Mouse (Mus musculus) forebrain, embryonic 13.5 days (tissue): ENCODE data around the gene Nfam1. TPM values are rescaled to one million over a fixed set of nuclear protein-coding genes. Genes with fewer than 3 reads are reported as not detected.

ENCODE experiments used
- ATAC-seq: fragments of 200-750 bp; cut with Nextera tagmentation; 2 replicates; pipeline ENCODE4 v1.8.0; 2017
- H3K27ac ChIP-seq: fragments of 300-500 bp; sonication (generic); 2 replicates; pipeline ENCODE4 v1.5.1; 2015; ENCODE audit warnings: inconsistent platforms, mild to moderate bottlenecking, moderate library complexity
- H3K27me3 ChIP-seq: fragments of 300-500 bp; sonication (generic); 2 replicates; pipeline ENCODE4 v1.6.1; 2015; ENCODE audit warnings: mild to moderate bottlenecking, inconsistent platforms
- H3K36me3 ChIP-seq: fragments of 300-500 bp; sonication (generic); 2 replicates; pipeline ENCODE4 v1.6.1; 2015; ENCODE audit warnings: mild to moderate bottlenecking, inconsistent platforms; ENCODE audit not compliant: poor library complexity, severe bottlenecking
- H3K4me1 ChIP-seq: fragments of 300-500 bp; sonication (generic); 2 replicates; pipeline ENCODE4 v1.6.1; 2015; ENCODE audit warnings: inconsistent platforms
- H3K4me2 ChIP-seq: fragments of 300-500 bp; sonication (generic); 2 replicates; pipeline ENCODE4 v1.6.1; 2015; ENCODE audit warnings: inconsistent platforms, mild to moderate bottlenecking, moderate library complexity
- H3K4me3 ChIP-seq: fragments of 300-500 bp; sonication (generic); 2 replicates; pipeline ENCODE4 v1.5.1; 2015; ENCODE audit warnings: mild to moderate bottlenecking, inconsistent platforms
- H3K9ac ChIP-seq: fragments of 300-500 bp; sonication (generic); 2 replicates; pipeline ENCODE4 v1.6.1; 2015; ENCODE audit warnings: mild to moderate bottlenecking, inconsistent platforms
- H3K9me3 ChIP-seq: fragments of 300-500 bp; sonication (generic); replicated peaks from 2 replicates; pipeline ENCODE4 v1.6.1; 2016; ENCODE audit warnings: inconsistent platforms
- WGBS: fragments of 180-500 bp; shearing (Covaris S2); methylation state at CpG from one replicate; pipeline ENCODE4 v1.1.7; 2015; 5-methylcytosine and 5-hydroxymethylcytosine counted together
- polyA plus RNA-seq: library from polyadenylated mRNA; unstranded; fragments of >200 nt; fragmentation: Nextera tagmentation; extraction: Ambion mirVana; gene quantifications from 2 replicates; pipeline ENCODE4 v1.2.1, GENCODE M21; 2015

The Nfam1 gene
- polyA plus RNA-seq, 1 experiment from 2014 or later, result 1.5 TPM

DNA sequence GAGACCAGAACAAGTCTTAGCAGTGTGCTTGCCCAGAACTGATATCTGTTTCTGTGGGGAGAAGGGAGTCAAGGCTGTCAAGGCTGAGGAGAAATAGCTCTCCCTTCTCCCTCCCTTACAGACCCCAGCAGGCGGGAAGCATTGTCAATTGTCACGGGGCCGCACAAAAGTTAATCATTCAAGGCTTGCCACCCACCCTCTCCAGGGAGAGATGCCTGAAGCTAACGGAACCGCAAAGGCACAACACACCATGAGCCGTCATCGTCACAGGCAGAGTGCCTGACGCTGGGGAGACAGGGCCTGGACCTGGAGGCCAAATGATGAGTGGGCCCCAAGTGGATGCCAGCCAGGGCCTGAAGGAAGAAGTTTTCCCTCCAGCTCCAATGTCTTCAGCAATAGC, 22.7 kb downstream of the Nfam1 start:
- no peaks in the 10 kb centered on the region for H3K36me3 ChIP-seq
- peaks cover 39% of the 10 kb centered on the region for H3K4me1 ChIP-seq
- 2% methylated on average over 8 of the region's 8 CpGs for WGBS
- peak overlapping the region; percentile 47 for H3K4me2 ChIP-seq
- H3K9ac ChIP-seq, result 0 out of 2 replicates have a peak overlapping the region, but pooled peaks have one; percentile 46
- H3K4me3 ChIP-seq, result no peak overlapping the region
- no peaks in the 10 kb centered on the region for H3K9me3 ChIP-seq
- peaks cover 64% of the 10 kb centered on the region for H3K27me3 ChIP-seq
- no peak overlapping the region for H3K27ac ChIP-seq
- no peak for ATAC-seq

GRCm38 (mm10) chr15:83009532-83009931, 23.6 kb downstream of the Nfam1 start:
- whole genome bisulfite sequencing, result 90% methylated on average over 6 of the region's 6 CpGs
- H3K9ac ChIP-seq, result no peak overlapping the region
- ATAC-seq, result no peak
- H3K4me3 ChIP-seq, result no peak overlapping the region
- no peak overlapping the region for H3K4me2 ChIP-seq
- H3K4me1 ChIP-seq, result peaks cover 39% of the 10 kb centered on the region
- H3K27me3 ChIP-seq, result peaks cover 55% of the 10 kb centered on the region
- no peaks in the 10 kb centered on the region for H3K36me3 ChIP-seq
- H3K27ac ChIP-seq, result no peak overlapping the region
- no peaks in the 10 kb centered on the region for H3K9me3 ChIP-seq

DNA sequence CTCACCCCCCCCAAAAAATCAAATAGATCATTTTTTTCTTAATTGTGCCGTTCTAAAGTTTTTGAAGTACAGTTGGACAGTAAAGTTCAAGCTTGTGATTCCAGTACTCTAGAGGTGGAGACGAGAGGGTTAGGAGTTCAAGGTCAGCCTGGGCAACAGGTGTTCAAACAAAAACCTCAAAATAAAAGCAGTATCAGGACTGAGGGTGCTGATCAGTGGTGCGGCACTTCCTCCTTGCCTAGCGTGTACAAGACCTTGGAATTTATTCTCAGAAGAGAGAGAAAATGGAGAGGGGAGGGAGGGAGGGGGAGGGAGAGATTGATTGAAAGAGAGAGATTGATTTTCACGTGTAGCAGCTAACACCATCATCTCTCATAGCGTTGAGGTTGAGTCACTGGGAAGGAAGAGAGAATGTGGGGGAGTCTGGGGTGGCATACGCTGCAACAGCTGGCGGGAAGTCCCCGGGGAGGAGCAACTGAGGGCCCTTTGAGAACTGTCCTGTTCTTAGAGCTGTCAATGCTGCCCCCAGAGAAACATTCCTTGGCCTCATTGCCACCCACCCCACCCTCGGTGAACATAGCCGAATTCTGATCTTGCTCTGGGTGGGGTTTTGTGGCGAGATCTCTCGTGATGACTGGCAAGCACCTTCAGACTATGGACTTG, 24.2 kb downstream of the Nfam1 start:
- Histone ChIP-seq H3K4me3 (no peak overlapping the region), H3K9me3 (no peaks in the 10 kb centered on the region), H3K27ac (peak overlapping the region; percentile 3; the same call in 1 of the 2 replicates), H3K9ac (no peak overlapping the region), H3K4me1 (peaks cover 38% of the 10 kb centered on the region), H3K27me3 (peaks cover 49% of the 10 kb centered on the region), H3K4me2 (no peak overlapping the region), H3K36me3 (no peaks in the 10 kb centered on the region)
- no peak for ATAC-seq
- 75% methylated on average over 13 of the region's 13 CpGs for WGBS

DNA sequence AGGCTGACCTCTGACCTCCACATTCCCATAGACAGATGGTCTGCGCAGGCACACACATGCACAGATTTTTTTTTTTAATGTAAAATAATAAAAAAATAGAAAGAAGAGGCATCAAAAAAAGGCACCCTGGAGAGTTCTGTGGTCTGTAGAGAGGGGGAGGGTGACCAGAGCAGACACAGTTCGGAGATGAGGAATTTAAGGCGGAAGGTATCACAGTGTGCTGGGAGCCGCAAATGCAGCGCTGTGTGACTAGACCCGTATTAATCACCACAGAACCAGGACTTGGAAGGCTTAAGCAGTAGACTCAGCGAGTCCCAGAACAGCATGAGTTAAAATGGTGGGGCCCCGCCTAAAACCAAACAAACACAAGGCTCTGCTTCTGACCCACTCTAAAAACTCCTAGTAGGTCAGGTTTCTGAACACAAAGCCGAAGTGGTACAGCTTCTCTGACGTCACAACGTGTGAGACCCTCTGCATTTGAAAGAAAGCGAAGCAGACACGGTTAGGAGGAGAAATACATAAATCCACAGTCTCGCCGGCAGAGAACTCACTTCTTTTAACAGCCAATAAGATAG, 25.7 kb downstream of the Nfam1 start:
- WGBS, result 56% methylated on average over 15 of the region's 15 CpGs
- no peak overlapping the region for H3K4me2 ChIP-seq
- H3K27me3 ChIP-seq, result peaks cover 34% of the 10 kb centered on the region
- no peaks in the 10 kb centered on the region for H3K9me3 ChIP-seq
- H3K27ac ChIP-seq, result no peak overlapping the region
- H3K36me3 ChIP-seq, result no peaks in the 10 kb centered on the region
- H3K4me3 ChIP-seq, result no peak overlapping the region
- ATAC-seq, result no peak
- H3K9ac ChIP-seq, result no peak overlapping the region
- peaks cover 45% of the 10 kb centered on the region for H3K4me1 ChIP-seq

DNA sequence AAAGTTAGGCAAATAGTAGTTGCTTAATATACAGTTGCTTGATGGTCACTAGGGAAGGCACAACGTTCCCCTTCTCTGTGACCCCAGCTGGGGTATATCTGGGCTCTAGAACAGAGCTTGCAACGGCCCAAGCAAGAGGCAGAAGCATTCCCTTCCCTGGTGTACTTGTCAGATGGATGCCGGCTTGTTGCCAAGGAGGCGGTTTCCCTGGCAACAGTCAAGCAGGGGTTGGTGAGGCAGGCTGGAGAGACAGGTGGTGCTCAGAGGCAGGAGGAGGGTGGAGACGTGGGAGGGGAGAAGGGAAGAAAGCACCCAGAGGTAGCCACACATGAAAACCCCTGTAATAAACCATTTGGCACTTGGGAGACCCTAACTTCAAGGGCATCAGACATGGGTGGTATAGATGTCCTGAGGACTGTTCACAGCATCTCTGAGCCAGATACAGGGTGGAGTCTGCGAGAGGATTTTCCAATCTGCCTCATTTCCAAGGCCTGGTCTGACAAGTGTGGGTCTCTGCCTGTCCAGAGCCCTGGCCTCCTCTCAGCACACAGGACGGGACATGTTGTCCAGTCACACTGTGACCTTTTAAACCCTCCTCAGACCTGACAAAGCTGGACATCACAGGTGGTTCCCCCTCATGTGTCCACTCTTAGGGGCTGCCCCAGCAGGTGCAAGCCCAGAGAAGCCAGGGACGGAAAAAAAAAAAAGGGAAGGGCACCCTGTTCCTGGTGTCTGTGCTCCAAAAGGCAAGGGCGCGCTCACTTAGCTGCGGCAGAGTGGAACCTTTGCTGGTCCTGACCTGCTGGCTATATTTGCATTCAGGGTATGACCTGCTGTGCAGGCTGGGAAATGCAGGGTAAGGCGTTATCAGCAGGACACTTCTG, 30.2 kb downstream of the Nfam1 start:
- Histone ChIP-seq H3K27me3 (peaks cover 26% of the 10 kb centered on the region), H3K4me1 (peaks cover 41% of the 10 kb centered on the region), H3K36me3 (no peaks in the 10 kb centered on the region), H3K4me3 (no peak overlapping the region), H3K27ac (peak overlapping the region; percentile 78), H3K9me3 (no peaks in the 10 kb centered on the region), H3K9ac (peak overlapping the region; percentile 38; the same call in 1 of the 2 replicates), H3K4me2 (peak overlapping the region; percentile 30; the same call in 1 of the 2 replicates)
- 31% methylated on average over 12 of the region's 12 CpGs for WGBS
- ATAC-seq, result peak; percentile 91

DNA sequence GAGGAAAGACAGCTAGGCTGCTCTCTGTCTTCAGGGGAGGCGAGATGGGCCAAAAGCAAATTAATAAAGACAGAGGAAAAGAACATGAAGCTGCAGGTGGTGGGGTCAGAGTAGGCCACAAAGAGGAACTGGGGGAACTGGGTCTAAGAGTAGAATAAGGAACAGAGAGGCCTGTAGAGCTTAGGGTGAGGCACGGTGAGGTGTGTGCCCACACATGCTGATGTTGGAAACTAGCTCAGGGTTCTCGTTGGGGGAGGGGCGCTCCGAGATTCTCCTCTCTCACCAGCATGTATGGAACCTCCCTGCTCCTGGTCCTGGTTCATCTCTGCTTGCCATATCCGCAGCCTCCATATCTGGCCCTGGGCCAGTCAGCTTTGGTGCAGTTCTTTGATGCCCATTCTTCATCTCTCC, 34.3 kb downstream of the Nfam1 start:
- Histone ChIP-seq H3K27ac (no peak overlapping the region), H3K4me2 (no peak overlapping the region), H3K4me1 (peaks cover 78% of the 10 kb centered on the region), H3K36me3 (no peaks in the 10 kb centered on the region), H3K4me3 (no peak overlapping the region), H3K9me3 (no peaks in the 10 kb centered on the region), H3K27me3 (peaks cover 11% of the 10 kb centered on the region; the same call in 1 of the 2 replicates), H3K9ac (no peak overlapping the region)
- ATAC-seq, result no peak
- WGBS, result 83% methylated on average over 6 of the region's 6 CpGs

GRCm38 (mm10) chr15:82996431-82996830, 36.7 kb downstream of the Nfam1 start:
- Histone ChIP-seq H3K9ac (no peak overlapping the region), H3K27ac (peak overlapping the region; percentile 60; the same call in 1 of the 2 replicates), H3K27me3 (peaks cover 11% of the 10 kb centered on the region; the same call in 1 of the 2 replicates), H3K4me2 (no peak overlapping the region), H3K4me1 (peaks cover 66% of the 10 kb centered on the region), H3K36me3 (no peaks in the 10 kb centered on the region), H3K9me3 (no peaks in the 10 kb centered on the region), H3K4me3 (no peak overlapping the region)
- ATAC-seq, result no peak

DNA sequence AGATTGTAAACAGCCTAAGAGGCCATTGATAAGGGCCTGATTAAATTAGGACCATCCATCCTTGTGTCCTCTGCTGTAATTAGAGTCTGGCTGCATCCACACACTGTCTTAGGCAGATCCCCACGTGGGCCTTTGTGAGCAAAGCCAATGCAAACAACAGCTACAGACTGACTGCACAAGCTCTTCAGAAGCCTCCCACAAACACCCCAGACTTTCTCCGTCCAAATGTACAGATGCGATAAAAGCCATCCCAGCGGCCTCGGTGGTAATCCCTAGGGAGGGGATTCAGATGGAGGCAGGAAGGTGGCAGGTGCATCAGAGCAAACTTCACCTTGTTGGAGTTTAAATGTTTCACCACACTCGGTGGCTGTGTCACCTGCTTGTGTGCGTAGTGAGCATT, 37.9 kb downstream of the Nfam1 start:
- H3K27ac ChIP-seq, result peak overlapping the region; percentile 60; the same call in 1 of the 2 replicates
- H3K4me1 ChIP-seq, result peaks cover 70% of the 10 kb centered on the region
- peak; percentile 23; the same call in 1 of the 2 replicates for ATAC-seq
- no peaks in the 10 kb centered on the region for H3K9me3 ChIP-seq
- H3K4me2 ChIP-seq, result no peak overlapping the region
- H3K9ac ChIP-seq, result no peak overlapping the region
- H3K4me3 ChIP-seq, result no peak overlapping the region
- H3K36me3 ChIP-seq, result no peaks in the 10 kb centered on the region
- 36% methylated on average over 7 of the region's 7 CpGs for WGBS
- H3K27me3 ChIP-seq, result peaks cover 17% of the 10 kb centered on the region; the same call in 1 of the 2 replicates

- WGBS, result 37% methylated on average over 9 of the region's 9 CpGs
- no peaks in the 10 kb centered on the region for H3K9me3 ChIP-seq
- no peak overlapping the region for H3K4me2 ChIP-seq
- H3K36me3 ChIP-seq, result no peaks in the 10 kb centered on the region
- H3K4me1 ChIP-seq, result peaks cover 80% of the 10 kb centered on the region
- peaks cover 11% of the 10 kb centered on the region; the same call in 1 of the 2 replicates for H3K27me3 ChIP-seq
- H3K27ac ChIP-seq, result peak overlapping the region; percentile 44; the same call in 1 of the 2 replicates
- no peak overlapping the region for H3K9ac ChIP-seq
- no peak overlapping the region for H3K4me3 ChIP-seq
- no peak for ATAC-seq
These were observed 40.2 kb downstream of the Nfam1 start for GRCm38 (mm10) chr15:82992911-82993310.

- Histone ChIP-seq H3K4me1 (peaks cover 80% of the 10 kb centered on the region), H3K36me3 (no peaks in the 10 kb centered on the region), H3K27ac (peak overlapping the region; percentile 40; the same call in 1 of the 2 replicates), H3K27me3 (peaks cover 11% of the 10 kb centered on the region; the same call in 1 of the 2 replicates), H3K9me3 (no peaks in the 10 kb centered on the region), H3K9ac (peak overlapping the region; percentile 5; the same call in 1 of the 2 replicates), H3K4me3 (no peak overlapping the region), H3K4me2 (no peak overlapping the region)
- WGBS, result 71% methylated on average over 13 of the region's 13 CpGs
- ATAC-seq, result no peak
These were observed 40.9 kb downstream of the Nfam1 start for GRCm38 (mm10) chr15:82992079-82992783.

DNA sequence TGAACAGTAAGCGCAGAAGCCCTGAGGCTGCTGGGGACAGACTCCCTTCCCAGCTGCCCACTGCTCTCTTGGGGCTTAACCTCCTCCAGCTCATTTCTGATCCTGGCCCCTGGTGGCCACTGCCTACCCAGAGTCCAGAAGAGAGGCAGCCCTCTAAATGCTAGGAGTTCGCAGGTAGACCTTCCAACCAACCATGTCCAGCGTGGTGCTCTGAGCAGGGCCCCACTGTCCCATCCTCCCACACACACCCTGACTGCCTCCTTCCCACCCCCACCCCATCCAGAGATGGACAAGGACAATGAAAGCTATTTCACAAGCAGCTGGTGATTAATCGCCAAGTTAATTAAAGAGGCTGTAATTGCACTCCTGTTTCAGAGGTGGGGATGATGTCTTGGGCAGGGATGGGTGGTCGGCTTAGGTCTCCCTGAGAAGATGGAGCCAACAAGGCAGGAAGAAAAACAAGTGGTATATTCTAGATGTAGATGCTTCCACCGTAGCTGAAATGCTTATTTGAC, 43.9 kb downstream of the Nfam1 start:
- Histone ChIP-seq H3K9me3 (no peaks in the 10 kb centered on the region), H3K27me3 (peaks cover 24% of the 10 kb centered on the region), H3K4me1 (peaks cover 79% of the 10 kb centered on the region), H3K27ac (no peak overlapping the region; the same call in 1 of the 2 replicates), H3K4me2 (peak overlapping the region; percentile 14; the same call in 1 of the 2 replicates), H3K4me3 (no peak overlapping the region), H3K36me3 (no peaks in the 10 kb centered on the region), H3K9ac (no peak overlapping the region)
- ATAC-seq, result no peak
- WGBS, result 36% methylated on average over 6 of the region's 6 CpGs
